Mouse (Mus musculus) lung, postnatal 25 days (tissue): Measurements from ENCODE around the gene Twnk.
A peak's percentile ranks its signal among the peaks of the same experiment; 100 is the strongest.

ENCODE experiments used
- DNase-seq: peaks from one replicate; pipeline ENCODE4 v3.0.0; 2022; ENCODE audit warnings: low spot score

Gene Twnk

DNA sequence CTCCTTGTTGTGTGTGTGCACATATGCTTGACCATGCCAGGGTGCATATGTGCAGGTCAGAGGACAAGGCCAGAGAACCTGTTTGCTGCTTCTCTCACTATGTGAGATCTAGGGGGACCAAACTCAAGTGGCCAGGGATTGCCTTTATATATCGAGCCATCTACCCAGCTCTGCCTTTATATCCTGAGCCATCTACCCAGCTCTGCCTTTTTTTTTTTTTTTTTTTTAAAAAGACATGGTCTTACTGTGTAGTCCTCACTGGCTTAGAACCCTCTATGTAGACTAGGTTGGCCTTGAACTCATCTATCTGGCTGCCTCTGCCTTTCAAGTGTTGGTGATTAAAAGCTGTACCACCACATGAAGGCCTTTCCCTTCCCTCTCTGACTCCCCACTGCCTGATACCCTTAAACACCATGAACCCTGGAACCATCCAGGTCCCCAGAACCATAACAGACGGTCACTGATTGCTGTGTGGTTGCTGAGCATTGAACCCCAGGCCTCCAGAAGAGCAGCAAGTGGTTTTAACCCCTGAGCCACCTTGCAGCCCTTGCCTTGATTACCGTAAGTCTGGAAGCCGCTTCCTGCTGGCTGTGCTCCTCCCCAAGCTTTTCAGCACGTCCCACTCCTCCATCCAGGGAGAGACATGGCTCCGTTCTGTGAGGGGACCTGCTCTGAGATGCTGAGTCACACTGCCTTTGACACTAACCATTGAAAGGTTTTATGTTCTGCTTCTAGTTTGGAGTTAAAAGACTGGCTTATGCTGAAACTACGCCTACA is 1.5 kb upstream of the Twnk start:
- no peak for DNase-seq

DNA sequence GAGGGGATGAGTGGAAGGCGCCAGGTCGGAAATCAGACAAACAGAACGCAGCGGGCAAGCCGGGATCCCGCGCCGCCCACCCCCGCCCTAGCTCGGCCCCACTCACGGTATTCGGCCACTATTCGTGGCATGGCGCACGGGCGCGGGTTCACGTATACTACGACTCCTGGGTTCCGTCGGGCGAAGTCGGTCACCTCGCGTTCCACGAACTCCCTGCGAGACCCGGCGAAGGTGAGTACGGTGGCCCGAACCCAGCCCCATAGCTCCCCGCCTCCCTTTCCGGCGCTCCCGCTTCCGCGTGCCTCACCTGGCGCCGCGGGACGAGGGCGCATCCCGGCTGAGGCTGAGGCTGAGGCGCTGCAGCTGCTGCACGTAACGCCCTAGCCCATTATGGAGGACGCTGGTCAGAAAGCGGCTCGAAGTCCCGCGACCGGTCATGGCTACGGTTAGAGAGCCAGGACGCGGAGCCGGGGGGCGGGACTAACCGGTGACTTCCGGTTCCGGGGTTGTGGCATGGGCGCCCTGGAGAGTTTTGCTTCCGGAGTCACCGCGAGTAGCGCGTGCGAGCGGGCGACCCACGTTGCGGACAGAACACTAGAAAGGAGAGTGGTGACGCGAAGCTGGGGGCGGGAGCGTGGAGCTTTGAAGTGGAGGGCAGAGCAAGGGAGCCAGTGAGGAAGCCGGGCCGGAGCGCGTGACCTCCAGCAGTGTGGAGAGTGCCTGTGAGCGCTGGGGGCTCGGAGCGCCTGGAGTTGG is 672 bp downstream of the Twnk start, which contains the start of gene Mrpl43:
Mrpl43 (minus strand) TSS at position 486 of the 756 bp plus-strand sequence.
- peak; percentile 97 for DNase-seq

DNA sequence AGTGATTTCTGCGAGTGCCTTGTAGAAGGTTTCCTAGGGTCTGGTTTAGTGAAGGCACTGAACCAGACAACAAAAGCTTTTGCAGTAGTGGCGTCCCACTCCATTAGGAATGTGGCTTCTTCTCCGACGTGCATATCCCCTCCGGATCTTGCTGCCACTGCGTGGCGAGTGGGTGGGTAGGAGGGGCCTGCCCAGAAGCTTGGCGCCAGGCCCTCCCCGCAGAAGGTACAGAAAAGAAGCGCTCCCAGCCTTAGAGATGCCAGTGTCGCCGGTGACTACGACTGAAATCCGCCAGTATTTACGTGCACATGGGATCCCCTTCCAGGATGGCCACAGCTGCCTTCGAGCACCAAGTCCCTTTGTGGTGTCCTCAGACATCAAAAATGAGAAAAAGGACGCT is 1.6 kb downstream of the Twnk start:
- no peak for DNase-seq

DNA sequence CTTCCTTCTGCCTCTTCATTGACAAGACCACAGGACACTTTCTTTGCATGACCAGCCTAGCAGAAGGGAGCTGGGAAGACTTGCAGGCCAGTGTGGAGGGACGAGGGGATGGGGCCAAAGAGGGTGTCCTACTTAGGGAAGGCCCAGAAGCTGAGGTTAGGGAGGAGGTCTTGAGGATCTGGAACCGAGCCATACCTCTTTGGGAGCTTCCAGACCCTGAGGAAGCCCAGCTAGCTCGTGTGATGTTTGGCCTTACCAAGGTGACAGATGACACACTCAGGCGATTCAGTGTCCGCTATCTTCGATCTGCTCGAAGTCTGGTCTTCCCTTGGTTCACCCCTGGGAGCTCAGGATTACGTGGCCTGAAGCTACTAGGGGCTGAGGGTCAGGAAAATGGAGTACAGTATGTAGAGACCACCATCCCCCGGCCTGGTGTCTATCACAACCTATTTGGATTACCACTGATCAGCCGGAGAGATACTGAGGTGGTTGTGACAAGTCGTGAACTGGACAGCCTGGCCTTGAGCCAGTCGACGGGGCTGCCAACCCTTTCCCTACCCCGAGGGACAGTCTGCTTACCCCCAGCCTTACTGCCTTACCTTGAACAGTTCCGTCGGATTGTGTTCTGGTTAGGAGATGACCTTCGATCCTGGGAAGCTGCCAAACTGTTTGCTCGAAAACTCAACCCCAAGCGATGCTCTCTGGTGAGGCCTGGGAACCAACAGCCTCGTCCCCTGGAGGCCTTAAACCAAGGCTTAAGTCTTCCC is 2.1 kb downstream of the Twnk start:
- DNase-seq, result no peak

DNA sequence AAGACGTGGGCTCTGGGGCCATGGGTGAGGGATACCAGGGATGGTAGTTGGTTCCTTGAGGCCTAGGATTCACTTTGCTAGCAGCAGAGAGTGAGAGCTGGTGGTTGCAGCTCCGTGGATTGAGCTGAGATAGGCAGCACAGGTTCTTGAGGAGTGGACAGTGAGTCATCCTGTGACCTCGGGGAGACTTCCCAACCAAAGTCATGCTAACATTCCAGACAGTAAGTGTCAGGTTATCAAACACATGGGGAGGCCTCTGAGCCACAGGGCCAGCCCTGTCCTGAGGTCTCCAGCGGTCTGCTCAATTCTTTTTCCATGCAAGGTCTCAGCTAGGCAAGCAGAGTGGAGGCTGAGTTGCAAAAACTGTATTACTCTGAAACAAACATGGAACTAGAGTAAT is 5.2 kb downstream of the Twnk start:
- DNase-seq, result no peak

DNA sequence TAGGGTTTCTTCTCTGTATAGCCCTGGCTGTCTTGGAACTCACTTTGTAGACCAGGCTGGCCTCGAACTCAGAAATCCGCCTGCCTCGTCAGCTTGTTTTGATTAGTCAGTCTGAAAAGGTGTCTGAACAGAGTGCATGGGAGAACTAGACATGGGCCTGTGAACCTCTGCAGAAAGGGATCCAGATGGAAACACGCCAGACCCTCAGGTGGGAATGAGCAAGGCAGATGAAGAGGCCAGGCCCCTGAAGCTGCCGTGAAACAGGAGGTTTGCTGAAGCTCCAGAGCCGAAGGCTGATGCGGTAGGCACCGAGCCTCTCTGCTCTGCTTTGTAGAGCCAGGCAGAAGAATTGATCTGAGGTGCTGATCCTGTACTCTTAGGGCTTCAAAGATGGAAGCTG is 6.8 kb downstream of the Twnk start:
- DNase-seq, result no peak

DNA sequence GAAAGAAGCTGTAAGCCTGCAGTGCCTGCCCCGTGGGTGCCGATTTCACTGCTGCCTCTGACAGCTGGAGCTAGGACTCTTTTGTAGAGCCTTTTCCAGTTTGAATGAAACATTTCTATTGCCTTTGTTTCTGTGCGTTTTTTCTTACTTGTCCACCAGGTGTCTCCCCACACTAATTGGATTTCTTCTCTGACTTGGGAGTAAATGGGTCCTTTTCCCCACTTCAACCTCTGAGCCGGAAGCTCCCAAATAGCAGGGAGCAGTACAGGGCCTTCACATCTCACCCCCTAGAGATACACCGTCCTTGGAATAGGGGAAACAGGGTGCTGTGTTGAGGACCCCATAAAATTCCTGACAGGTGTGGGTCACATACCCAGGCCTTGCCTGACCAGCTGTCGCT is 7.2 kb downstream of the Twnk start:
- DNase-seq, result peak; percentile 61

DNA sequence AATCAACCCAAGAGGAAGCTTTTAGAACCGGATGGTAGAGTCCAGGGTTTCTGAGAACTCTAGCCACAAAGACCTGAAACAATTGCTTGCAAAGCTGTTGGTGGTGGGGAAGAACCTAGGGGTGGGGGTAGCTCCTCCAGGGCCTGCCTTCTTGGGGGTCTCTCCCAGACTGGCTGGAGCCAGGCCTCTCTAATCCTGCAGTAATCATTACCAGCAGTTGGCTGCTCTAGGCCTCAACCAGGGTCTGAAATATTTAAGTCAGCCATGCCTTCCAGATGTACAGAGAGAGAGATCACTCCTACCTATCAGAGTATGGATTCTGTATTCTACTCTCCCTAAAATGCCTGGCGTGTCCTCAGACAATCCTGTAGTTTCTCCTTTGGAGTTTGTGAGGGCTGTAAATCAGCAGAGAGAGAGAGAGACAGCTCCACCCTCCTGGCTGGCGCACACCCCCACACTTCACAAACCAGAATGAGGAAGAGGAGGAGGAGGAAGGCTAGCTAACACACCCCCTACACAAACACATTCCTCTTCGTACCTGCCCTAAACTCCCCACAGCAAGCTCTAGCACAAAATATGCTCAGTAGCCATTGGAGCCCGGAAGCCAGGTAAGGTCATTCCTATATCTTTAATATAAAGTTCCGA is 8.2 kb downstream of the Twnk start:
- DNase-seq, result no peak

DNA sequence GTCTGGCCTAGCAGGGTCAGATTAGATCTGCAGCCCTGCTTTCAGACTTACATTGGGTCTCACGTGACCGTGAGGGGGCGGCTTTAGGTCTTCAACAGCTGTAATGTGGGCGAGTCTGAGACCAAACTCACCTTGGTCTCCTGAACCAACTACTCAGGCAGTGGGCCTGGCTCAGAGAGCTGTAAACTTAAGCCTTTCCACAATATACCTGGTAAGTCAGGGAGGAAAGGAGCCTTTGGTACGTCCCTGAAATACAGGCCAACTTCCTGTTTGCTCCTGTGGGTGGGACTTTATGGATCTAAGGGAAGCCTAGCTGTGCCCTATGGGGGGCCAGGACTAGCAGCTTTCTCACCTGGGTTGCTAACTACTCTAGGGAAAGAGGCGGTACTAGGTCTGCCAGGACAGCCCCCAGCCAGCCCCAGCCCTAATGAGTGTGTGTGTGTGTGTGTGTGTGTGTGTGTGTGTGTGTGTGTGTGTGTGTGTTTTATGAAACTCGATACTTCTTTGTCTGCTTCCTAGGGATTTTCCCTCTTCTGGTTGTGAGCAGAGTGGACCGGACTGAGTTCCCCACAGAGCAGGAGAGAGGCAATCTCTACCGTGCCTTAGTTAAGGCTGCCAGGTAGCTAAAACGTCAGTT is 9.0 kb downstream of the Twnk start, which contains the start of gene Lzts2:
Lzts2 (plus strand) TSS at position 80 of the 637 bp plus-strand sequence.
- DNase-seq, result peak; percentile 41

DNA sequence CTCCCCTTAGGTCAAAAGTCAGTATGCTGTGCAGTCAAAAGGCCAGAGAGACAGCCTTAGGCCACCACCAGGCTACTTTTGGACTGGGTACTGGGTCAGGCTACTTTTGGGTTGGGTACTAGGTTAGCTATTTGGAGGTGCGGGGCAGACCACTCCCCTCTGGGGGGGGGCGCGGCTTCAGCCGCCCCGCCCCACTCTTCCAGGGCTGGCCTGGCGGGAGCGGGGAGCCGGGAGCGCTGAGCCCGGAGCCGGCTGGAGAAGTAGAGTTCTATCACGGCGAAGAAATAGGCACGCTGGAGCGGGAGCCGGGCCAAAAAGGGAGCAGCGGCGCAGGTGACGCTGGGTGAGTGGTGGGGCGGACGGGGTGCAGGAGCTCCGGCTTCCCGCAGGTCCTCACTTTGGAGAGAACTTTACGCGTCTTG is 9.5 kb downstream of the Twnk start:
- DNase-seq, result peak; percentile 63

DNA sequence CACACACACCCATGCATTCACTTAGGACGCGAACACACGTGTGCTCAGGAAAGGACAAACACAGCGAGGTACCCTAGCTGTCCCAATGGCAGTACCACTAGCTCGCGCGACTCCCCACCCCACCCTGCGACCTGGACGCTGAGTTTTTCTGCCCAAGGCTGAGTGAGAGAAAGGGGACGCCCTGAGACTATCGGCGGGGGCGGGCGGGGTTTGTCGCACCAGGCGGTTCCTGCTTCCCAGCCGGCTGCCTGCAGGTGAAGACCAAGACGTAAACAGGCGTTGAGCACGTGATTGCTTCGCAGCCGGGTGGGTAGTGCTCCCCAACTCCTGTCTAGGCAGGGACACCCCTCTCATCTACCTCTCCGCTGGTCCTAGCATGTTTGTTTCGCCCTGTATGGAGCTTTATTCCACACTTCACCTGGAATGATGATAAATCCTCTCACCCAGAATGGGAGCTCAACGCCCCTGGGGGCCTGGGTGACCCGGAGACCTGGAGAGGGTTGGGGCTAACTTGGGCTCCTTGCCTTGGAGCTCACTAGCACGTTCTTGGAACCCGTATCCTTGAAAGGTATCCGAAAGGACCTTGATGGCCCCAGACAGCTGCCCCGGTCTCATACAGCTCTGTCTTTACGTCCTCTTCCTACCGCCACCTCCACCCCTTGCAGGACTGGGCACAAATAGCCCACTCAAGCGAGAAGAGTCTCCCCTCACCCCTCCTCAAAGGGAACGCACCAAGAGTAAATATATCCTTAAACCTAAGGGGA is 10.2 kb downstream of the Twnk start:
- DNase-seq, result peak; percentile 65

DNA sequence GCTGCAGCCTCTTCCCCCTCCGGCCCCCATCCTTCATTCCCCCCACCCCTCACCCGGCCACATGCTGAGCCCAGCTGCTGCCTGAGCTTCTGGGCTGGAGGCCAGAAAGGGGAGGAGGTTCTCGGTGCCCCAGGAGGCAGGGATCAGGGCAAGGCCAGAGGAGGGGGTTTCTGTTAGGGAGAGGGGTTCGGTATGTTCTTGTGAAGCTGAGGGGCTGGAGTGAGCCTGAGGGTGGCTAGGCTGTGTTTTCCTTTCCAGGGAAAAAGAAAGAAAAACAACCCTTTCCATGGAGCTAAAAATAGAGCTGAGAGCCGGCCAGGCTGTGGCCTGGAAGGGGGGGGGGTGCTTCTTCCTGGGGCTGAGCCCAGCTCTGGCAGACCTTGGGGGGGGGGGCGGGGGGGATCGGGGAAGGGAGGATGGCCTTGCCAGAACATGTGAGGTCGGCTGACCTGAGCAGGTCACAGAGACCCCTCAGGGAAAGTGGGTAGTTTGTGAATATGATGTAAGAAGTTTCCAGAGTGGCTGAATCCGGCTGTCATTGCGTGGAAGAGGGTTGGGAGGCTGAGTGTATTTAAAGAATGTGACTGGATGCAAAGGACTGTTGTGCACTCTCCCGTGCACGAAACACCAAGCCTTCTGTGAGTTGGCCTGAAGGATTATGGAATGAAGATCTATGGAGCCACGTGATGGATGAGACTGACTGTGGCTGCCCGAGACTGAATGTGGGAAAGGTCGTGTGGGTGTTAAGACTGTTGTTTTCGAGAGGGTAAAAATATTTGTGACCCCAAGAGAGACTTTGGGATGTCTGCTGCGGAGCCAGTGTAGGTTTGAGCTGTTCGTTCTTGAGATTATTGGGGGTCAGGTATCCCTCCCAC is 11.1 kb downstream of the Twnk start:
- peak; percentile 79 for DNase-seq

DNA sequence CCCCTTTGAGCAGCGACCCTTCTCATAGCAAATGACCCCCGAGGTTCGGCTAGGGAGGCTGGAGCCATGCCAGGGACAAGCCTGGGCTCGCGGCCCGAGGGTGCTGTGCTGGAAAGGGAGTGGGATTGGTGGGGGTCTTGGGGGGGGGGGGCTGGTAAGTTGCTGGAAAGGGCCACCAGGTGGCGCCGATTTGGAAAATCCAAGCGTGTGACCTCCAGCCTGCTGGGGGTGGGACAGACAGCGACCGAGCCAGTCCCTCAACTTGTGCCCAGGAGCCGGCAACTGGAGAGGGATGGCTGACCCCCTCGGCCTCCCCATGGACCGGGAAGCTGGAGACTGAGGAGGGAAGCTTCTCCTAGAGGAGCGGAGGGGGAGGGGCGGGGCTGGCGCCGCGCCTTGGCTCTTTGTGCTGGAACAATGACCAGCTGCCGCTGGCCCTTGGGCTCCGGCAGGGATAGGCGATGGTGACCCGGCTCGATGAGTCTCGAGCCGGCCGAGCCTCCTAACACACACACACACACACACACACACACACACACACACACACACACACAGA is 11.8 kb downstream of the Twnk start:
- DNase-seq, result peak; percentile 79

DNA sequence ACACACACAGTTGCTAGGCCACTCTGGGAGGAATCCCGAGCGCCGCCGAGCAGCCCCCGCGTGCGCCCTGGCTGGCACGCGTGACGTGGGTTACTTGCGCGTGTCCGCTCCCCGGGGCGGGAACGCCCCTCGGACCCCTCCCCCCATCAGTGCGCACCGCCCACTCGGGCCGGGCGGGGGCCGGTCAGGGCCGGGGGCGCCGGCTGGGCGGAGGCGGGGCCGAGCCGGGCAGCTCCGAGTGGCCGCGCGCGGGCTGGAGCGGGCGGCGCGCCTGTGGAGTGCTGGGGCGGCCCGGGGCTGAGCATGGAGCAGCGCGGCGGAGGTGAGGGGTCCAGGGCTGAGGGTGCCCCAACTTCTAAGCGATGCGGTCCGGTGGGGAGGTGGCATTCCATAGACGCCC is 12.4 kb downstream of the Twnk start:
- DNase-seq, result peak; percentile 86

DNA sequence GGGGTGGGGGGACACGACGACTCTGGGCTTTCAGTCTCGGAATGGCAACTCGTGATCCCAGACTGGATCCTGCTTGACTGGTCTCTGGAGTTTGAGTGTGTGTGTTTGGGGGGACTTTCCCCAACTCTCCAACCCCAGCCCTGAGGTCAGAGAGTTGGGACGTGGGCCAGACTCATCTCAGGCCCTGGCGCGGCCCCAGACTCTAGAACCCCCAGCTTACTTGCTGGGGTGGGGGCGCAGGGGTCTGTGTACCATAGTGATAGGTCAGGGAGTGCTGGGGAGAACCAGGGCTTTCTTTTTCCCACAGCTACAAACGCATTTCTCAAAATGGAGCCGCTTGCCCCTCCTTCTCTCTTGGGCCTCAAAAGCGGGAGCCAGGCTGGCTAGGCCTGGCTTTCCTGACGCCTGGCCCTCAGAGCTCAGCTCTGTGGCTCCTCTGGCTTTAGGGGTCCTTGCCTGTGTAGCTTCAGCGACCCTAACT is 12.9 kb downstream of the Twnk start:
- no peak for DNase-seq

DNA sequence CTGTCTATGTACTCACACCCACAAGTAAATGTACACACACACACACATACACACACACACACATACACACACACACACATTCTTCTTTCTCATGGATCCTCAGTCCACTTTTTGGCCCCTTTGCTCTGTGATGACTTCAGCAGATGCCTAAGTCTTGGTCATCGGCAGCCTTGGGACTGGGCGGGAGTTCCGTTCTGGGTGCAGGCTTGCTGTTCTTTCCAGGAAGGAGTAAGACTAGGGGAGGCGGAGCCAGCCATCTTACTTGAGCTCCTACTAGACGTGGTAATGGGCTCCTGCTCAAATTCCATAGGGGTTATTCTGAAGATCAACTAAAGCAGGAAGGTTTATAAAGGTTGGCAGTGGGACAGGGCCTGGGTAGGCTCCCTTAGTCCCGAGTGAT is 14.9 kb downstream of the Twnk start:
- peak; percentile 43 for DNase-seq

DNA sequence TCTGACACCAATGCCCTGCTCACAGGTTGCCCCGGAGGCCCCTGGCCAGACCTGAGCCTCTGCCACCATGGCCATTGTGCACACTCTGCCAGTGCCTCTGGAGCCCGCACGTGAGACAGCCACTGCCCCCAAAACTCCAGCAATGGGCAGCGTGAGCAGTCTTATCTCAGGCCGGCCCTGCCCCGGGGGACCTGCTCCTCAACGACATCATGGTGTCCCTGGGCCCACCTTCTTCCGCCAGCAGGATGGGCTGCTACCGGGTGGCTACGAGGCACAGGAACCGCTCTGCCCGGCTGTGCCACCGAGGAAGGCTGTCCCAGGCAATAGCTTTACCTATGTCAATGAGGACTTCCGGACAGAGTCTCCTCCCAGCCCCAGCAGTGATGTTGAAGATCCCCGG is 15.9 kb downstream of the Twnk start:
- DNase-seq, result no peak

DNA sequence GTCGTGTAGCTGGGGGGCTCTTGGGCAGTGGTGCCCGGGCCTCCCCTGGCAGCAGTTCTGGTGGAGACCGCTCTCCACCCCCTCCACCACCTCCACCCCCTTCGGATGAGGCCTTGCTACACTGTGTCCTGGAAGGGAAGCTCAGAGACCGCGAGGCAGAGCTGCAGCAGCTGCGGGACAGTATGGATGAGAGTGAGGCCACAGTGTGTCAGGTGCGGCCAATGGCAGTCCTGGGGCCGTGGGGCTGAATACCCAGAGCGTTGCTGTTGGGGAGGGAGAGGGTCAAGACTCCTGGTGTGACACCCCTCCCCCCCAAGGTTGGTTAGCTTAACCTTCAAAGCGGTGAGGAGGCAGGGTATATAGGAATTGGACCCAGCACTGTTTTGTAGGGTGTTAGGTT is 18.5 kb downstream of the Twnk start:
- DNase-seq, result no peak

DNA sequence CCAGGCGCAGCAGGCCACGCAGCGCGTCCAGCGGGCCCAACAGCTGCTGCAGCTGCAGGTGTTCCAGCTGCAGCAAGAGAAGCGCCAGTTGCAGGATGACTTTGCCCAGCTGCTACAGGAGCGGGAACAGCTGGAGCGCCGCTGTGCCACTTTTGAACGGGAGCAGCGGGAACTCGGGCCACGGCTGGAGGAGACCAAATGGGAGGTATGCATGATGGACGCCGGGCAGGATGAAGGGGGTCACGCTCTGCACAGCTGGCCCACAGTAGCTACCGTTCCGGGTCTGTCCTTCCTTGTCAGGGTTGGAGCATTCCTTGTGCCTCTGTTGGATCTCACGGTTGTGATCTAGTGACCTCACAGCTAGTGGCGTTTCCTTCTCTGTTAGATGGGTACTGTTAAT is 19.3 kb downstream of the Twnk start:
- DNase-seq, result no peak
